Mouse (Mus musculus): Measurements from ENCODE around the gene Ttc16.

DNA sequence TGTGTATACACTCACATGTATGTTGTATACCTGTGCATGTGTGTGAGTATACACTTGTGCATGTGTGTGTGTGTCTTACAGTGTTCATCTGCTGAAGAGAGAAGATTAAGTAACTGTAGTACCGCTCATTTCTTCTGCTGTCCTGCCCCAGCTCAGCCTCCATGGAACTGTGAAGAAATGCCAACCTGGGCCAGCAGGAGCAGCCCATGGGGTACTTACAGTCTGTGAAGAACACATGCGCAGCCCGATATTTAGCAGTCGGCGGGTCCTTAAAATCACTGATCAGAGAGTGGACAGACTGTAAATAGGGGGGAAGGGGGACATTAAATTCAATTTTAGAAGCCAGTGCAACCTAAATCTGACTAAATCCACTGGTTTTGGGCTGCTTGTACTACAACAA, 42.8 kb upstream of the Ttc16 start:
- TF ChIP-seq CTCF (IDR thresholded peaks at IDR 0.05; ENCODE audit: control insufficient read depth, insufficient read depth, insufficient read length) (no peak), USF1 (IDR thresholded peaks at IDR 0.05; ENCODE audit: low read depth) (no peak), MAX (IDR thresholded peaks at IDR 0.05) (no peak)

Data from C2C12 (cell line).